Mouse (Mus musculus): ENCODE data around the gene Kcmf1.
A peak's percentile ranks its signal among the peaks of the same experiment; 100 is the strongest.

The Kcmf1 gene

DNA sequence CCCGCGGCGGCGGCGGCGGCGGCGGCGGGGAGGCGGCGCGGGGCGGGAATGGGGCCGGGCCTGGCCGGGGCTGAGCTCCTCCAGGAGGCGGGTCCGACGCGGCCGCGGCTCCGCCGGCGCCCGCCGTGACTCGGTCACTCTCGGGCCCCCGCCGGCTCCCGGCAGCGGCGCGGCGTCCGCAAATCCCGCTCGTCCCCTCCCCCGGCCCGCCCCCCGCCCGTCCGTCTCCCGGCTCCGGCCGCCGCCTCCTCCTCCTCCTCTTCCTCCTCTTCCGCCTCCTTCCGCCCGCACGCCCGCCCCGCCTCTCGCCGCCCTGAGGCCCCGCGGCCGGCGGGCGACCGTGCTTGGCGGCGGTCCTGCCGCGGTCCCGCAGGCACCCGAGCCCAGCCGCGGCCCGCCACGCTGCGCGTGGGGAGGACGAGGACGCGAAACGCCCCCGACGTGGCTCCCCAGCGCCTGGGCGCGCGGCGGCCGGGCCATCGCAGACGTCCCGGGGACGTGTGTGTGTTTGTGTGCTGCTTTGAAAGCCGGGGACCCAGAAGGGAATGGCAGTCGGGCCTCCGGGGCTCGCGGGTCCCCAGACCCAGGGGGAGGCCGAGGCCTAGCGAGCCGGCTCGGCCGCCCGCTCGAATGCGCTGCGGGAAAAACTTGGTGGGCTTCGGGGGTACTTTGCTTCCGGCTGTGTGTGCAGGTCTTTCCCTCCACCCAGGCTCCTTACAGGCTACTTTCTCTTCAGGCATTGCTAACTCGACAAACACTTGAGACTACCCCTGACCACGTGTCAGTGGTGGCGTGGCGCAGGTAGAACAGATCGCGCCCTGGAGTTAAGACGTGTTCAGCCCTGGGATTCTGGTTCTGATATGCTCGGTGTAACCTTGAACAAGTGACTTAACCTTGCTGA lies at the start of gene Kcmf1:
Gene Kcmf1, minus strand, starts transcription at position 199 of the 901 bp plus-strand sequence.
- peak; percentile 45 for DNase-seq (ENCODE audit: low spot score)

DNA sequence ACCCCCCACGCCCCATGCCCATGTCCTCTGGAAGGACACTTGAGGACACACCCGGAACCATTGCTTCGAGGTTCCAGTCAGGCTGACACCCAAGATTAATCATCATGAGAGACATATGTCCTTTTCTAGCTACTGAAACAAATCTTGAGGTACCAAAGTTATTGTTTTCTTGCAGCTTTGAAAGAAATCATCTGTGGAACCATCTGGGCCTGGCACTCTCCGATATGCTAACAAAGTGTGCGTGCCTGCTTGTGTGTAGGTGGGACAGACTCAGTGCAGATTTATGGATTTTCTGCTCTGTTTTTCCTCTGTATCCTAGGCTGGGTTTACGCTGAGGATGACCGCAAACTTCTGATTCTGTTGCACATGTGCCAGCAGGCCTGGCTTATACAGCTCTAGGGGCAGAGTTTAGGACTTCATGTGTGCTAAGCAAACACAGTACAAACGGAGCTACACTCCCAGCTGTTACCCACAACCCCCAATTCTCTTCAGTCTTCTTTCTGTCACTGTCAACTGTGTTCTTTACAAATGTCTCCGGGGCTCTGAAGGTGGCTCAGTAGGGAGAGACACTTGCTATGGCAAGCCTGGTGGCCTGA lies 49.5 kb upstream of the Kcmf1 start:
- DNase-seq (ENCODE audit: low spot score) = no peak

DNA sequence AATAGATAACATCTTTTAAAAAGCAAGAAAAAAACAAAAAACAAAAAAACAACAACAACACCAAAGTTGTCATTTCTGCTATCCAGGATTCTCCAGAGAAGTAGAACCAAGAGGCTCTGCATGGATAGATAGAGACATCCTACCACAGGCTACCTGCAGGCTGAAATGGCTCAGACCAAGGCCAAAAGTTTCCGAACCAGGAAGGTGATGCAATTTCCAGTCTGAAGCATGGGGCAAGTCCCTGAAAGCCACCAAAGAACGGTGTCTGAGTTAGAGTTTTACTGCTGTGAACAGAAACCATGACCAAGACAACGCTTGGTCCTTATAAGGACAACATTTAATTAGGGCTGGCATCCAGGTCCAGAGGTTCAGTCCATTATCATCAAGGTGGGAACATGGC lies 48.6 kb upstream of the Kcmf1 start:
- no peak for DNase-seq (ENCODE audit: low spot score)

DNA sequence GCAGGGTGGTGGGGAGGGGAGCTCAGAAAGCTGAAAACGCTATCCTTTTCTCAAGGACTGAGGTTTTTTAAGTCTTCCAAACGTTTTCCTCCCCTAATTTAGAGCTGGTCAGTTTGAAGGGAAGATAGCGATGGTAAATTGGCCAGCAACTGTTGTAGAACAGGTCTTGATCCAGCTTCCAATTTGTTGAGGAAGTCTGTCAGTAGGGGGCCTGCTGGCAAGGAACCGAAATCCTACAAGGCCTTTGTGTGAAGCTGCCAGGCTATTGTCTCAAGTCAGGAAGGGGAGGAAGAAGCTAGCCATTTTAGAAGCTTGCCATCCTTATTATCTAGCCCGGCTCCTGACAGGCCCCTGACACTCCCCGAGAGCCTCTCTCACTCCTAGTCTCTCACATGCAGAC lies 48.2 kb upstream of the Kcmf1 start:
- DNase-seq (ENCODE audit: low spot score) = no peak

DNA sequence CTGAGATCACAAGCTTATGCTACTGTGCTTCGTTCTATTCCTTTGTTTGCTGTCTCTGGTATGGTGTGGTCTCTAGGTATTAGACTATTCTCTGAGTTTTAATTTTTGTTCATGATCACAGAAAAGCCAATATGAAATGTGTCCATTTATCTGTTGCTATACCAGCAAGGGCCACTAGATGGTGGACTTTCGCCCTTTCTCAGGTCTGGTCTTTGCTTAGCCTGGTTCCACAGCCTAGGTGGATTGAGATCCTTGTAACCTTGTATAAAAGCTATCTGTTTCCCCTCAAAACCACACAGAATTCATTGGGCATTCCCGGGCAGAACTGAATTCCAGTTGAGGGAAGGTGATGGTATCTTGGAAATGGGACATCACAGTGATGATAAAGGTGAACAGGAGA lies 40.7 kb upstream of the Kcmf1 start:
- DNase-seq (ENCODE audit: low spot score) = no peak

DNA sequence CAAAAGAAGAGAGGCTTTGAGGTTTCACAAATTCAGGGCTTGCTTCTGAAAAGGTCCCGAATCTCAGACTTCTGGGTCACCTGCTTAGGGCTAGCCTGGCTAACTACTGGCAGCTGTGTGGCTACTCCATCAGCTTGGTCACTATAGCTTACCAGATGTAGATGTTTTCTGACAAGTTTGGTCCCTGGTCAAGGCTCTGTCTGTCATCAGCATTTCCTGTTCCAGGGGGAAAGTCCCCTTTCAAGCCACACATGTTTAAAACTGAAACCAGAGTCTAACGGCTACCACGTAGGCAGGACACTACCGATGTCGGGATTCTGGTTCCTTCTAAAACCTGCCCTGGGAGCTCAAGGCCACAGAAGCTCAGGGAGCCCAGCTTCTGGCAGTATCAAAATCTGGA lies 38.1 kb upstream of the Kcmf1 start:
- no peak for DNase-seq (ENCODE audit: low spot score)

DNA sequence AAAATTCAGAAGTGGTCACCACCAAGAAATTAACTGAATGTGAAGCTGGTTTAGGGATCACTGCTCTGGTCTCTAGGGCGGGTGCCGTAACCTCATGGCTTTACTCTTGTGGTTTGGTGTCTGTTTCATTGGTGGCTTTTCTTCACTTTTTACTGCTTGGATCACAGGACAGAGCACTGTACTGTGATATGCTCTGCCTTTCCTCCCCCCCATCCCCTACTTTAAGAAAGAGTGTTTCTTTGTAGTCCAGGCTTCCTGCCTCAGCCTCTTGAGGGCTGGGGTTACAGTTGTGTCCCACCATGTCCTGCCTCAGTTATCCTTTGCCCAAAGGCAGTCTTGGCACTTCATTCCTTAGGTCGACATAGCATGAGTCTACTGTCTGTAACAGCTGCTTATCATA lies 37.7 kb upstream of the Kcmf1 start:
- DNase-seq (ENCODE audit: low spot score) = no peak

DNA sequence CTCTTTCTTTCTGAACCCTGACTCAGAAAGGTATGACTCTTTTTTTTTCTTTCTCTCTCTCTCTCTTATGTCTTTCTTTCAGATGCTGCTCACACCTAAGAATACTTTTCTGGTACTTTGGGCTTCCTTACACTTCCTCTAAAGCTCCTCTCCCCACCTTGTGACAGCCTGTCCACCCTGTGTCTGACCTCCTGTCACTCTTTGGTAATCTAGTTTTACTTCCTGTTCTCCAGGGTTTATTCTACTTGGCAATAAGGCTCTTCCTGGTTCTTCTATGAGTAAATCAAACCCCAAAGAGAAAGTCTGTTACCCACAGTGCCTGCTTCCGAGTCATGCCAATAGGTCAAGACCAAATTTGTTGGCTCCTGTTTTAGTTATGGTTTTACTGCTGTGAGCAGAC lies 33.2 kb upstream of the Kcmf1 start:
- DNase-seq (ENCODE audit: low spot score) = no peak

DNA sequence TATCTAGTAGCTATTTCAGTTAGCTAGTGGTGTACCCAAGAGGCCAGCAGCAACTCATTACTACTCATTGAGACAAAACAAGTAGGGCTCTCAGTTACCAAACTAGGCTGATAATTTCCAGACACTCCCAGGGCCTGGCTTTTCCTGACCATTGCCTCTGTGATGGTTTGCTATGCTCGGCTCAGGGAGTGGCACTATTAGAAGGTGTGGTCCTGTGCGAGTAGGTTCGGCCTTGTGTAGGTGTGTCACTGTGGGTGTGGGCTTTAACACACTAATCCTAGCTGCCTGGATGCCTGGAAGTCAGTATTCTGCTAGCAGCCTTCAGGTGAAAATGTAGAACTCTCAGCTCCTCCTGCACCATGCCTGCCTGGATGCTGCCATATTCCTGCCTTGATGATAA lies 31.8 kb upstream of the Kcmf1 start:
- no peak for DNase-seq (ENCODE audit: low spot score)

DNA sequence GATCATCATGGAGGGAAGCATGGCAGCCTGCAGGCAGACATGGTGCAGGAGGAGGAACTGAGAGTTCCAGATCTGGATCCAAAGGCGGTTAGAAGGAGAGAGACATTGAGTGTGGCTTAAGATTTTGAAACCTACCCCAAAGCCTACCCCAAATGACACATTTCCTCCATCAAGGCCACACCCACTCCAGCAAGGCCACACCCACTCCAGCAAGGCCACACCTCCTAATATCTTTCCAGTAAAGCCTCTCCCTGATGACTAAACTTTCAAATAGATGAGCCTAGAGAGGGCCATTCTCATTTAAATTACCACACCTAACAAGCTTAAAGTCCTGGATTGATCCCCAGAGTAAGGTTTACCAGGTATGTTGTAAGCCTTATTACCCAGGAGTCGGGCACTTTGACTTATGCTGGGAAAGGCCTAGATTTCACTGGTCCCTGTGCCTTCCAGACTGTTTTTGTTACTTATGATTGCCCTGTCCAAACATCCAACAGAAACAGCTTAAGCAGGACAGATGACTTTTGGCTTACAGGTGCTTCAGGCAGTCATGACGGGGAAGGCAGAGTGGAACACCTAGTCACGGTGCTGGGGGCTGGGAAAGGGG lies 30.1 kb upstream of the Kcmf1 start:
- DNase-seq (ENCODE audit: low spot score) = no peak

DNA sequence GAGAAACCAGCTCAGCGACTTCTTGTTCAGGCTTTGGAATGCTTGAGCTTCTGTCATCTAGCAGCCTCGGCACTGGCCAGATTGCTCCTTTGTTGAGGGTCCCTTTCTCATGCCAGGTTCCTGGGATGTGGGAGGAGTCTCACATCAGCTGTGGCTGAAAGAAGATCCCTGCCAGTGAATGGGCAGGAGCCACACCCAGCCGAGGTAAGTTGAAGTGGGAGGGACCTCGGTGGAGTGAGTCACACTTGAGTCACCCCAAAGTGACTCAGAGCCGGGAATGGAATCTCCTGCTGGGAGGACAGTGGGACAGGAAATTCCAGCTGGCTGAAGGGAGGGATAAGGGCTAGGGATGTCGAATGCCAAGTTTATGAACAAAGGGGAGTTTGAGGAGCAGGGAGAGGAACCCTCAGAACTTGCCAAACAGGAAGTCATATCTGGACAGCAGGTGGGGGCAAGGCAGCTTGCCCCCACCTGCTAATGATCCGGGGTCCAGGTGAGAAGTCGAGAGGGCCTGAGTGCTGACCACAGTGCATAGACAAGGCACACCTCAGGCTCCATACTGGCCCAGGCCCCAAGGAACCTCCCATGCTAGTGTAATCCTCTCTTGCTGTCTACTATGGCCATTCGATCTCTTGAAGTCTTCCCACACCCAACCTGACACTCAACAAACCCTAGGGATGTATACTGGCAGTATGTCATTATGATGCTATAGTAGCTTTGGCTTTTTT lies 27.1 kb upstream of the Kcmf1 start:
- no peak for DNase-seq (ENCODE audit: low spot score)

DNA sequence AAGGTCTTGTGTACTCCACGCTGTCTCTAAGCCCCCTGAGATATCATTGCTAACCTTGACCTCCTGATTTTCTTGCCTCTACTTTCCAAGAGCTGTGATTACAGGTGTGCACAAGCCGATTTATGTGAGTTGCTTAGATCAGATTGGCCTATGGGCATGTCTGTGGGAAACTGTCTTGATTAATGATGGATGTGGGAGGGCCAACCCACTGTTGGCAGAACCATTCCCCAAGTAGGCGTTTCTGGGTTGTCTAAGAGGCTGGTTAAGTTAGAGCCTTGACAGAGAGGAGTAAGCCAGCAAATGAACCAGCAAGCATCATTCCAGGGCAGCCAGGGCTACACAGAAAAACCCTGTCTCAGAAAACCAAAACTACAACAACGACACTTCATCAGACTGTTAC lies 26.3 kb upstream of the Kcmf1 start:
- no peak for DNase-seq (ENCODE audit: low spot score)

DNA sequence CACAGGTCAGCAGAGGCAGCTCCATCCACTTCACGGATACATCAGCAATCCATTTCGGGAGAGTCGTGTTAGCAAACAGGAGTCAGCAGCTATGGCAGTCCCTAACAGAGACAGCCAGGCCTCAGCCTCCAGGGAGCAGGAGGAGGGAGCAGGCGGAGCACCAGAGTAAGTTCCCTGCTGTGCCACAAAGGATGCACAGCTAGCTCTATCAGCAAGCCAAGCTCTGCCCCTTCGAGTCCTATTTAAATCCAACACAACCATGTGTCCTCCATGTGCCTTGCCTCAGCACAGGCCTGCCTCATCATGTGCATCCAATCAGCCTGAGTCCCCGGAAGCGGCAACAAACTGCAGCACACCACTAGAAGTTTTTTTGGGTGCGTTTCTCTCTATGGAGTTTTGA lies 23.6 kb upstream of the Kcmf1 start:
- no peak for DNase-seq (ENCODE audit: low spot score)

DNA sequence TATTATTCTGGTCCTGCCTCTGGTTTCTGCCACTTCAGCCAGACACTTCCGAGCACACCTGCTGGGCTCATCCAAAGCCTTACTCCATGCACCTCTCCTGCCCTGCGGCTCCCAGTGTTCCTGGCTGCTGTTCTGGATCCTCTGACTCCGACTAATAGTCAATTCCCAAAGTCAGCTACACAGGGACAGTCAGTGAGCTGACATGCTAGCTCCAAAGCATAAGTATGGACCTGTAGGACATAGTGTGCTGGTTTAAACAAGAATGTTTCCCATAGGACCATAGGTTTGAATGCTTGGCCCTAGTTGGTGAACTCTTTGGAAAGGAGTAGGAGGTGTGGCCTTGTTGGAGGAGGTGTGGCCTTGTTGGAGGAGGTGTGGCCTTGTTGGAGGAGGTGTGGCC lies 21.3 kb upstream of the Kcmf1 start:
- no peak for DNase-seq (ENCODE audit: low spot score)

DNA sequence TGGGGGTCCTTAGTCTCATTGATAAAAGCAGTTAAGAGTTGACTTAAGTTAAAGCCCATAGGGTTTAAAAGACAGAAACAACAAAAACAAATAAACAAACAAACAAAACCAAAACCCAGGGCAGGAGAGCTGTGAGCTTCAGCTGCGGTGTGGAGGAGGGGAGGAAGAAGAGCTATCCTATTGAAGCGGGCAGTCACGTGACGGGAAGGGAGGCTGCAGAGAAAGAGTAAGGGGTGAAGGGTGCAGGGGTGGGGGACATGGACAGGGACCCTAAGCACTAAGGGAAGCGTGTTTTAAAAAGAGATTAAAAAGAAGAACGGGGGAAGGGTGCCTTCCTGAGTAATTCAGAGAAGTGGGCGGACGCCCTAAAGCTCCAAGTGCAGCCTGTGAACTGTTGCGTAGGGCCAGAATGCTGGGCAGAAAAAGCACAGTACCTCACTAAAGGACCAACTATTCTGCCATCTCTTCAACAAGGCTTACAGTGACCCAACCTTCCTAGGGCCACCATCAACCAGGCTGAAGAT lies 18.8 kb upstream of the Kcmf1 start:
- DNase-seq (ENCODE audit: low spot score) = no peak

DNA sequence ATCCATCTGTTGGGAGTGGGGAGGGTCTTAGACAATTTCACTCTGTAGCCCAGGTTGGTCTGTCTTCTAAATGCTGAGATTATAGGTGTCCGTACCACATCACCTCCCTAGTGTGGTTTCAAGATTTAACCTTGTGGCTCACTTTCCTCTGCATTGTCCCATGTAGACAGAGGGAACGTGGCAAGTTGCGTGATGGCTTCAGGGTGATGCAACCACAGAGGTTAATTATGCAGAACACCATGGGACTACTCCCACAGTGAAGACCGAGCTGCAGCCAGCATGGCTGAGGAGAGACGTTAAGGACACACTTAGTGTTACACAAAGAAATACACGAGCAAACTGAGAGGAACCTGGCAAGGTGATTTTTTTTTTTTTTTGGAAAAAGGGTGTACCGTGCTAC lies 16.6 kb upstream of the Kcmf1 start:
- no peak for DNase-seq (ENCODE audit: low spot score)

DNA sequence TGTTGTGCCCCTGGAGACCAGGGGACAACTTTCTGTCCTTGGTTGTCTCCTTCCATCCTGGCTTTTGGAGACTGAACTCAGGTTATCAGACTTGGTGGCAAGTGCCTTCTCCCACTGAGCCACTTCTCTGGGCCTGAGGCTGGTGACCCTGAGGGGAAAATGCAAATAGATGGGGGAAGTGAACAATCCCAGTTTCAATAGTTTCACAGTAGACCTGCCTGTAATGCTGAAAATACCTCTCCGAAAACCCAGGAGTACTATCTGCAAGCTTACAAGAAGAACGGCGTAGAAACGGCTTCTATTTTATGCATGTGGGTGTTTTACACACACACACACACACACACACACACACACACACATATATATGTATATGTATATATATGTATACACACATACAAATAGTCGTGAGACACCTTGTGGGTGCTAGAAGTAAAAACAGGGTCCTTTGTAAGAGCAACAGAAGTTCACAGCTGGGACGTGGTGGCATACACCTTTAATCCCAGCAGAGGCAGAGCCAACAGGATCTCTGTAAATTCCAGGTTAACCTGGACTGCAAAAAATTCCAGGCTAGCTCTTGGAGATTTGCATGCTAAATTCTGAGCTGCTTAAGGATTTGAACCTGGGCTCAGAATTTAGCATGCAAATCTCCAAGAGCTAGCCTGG lies 14.4 kb upstream of the Kcmf1 start:
- no peak for DNase-seq (ENCODE audit: low spot score)

DNA sequence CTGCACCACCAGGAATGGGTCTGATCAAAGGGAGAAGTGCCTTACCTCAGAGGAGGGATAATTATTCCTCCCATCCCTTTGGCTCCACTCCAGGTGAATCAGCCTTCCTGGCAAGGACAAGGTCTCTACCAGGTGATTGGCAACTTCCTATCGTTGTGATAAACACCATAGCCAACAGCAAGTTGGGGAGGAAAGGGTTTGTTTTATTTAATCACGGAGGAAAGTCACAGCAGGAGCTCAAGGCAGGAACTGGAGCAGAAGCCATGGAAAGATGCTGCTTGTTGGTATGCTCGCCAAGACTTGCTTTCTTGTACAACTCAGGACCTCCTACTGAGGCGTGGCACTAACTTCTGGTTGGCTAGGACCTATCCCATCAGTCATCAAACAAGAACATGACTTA lies 11.5 kb upstream of the Kcmf1 start:
- DNase-seq (ENCODE audit: low spot score) = no peak

DNA sequence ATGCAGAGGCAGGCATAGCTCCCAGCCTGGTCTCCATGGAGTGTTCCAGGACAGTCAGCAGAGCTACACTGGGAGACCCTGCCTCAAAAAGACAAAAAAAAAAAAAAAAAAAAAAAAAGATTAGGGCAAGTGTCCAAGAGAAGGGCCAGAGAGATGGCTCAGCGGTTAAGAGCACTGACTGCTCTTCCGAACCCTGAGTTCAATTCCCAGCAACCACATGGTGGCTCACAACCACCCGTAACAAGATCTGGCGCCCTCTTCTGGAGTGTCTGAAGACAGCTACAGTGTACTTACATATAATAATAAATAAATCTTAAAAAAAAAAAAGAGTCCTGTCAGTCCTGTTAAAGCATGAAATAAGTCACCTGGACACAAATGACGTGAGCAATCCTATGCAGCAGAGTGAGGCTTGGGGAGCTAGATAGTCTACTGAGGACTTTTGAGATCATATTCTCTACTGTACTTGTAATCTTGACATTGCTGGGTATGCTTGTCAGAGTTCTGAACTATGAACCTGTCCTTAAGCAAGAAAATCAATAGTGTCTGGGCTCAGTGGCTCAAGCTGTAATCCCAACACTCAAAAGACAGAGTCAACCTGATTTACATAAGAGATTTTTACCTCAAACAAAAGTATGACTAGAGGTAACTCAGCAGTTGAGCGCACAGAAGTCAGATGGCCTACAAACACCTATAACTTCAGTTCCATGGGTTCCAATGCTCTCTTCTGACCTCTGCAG lies 2.6 kb upstream of the Kcmf1 start:
- DNase-seq (ENCODE audit: low spot score) = no peak

DNA sequence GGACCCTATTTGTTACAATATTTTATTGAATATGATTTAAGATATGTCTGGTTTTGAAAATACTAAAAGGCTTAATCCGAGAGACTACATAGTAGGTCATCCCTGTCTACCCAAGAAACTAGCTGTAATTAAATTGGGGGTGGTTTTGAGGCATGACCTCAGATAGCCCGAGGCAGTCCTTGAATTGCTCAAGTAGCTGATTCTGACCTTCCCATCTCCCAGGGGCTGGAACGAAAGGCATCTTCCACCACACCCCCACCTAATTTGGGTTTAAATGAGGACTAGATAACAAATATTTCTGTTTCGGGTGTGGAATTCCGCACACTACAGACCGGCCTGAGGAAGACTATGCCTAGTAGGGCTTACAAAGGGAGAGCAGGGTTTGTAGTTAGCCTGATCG lies 1.2 kb upstream of the Kcmf1 start:
- no peak for DNase-seq (ENCODE audit: low spot score)

DNA sequence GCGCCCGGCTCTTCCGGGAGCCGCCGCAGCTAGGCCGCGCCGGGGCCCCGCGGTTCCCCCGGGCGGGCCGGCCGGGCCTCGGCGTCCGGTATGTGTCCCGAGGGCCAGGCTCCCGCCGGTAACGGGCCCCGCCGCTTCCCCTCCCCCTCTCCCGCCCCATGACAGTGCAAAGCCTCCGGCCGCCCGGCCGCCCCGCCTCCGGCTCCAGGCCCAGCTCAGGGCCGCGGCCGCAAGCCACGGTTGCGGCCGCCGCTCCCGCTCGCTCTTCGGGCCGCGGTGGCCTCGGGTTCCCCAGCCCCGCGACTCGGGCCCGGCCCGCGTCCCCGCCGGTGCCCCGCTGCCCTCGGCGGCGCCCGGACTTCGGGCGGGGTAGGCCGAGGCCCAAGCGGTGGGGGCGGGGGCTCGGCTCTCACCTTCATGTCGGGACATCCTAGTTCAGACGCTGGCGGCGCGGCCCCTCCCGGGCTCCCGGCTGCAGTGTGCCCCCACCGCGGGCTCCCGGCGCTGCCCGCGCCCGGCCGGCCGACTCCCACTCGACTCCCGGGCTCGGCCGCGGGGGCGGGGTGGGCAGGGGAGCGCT lies 488 bp downstream of the Kcmf1 start:
- DNase-seq (ENCODE audit: low spot score) = no peak
